Mouse (Mus musculus) liver, embryonic 12.5 days (tissue): ENCODE data around the gene Tfpt. TPM values are rescaled to one million over a fixed set of nuclear protein-coding genes. Genes with fewer than 3 reads are reported as not detected.

Source experiments
- ATAC-seq: fragments of 200-750 bp; cut with Nextera tagmentation; 2 replicates; pipeline ENCODE4 v1.8.0; 2017; ENCODE audit warnings: moderate number of reproducible peaks, mild to moderate bottlenecking, moderate library complexity
- H3K27ac ChIP-seq: fragments of 300-500 bp; sonication (generic); 2 replicates; pipeline ENCODE4 v1.5.1; 2016; ENCODE audit warnings: mild to moderate bottlenecking
- H3K27me3 ChIP-seq: fragments of 300-500 bp; sonication (generic); replicated peaks from 2 replicates; pipeline ENCODE4 v1.6.1; 2016; ENCODE audit warnings: mild to moderate bottlenecking, moderate library complexity
- H3K36me3 ChIP-seq: fragments of 300-500 bp; sonication (generic); 2 replicates; pipeline ENCODE4 v1.6.1; 2016; ENCODE audit warnings: mild to moderate bottlenecking, moderate library complexity
- H3K4me1 ChIP-seq: fragments of 300-500 bp; sonication (generic); 2 replicates; pipeline ENCODE4 v1.6.1; 2016
- H3K4me2 ChIP-seq: fragments of 300-500 bp; sonication (generic); 2 replicates; pipeline ENCODE4 v1.6.1; 2016; ENCODE audit warnings: mild to moderate bottlenecking, moderate library complexity
- H3K4me3 ChIP-seq: fragments of 300-500 bp; sonication (generic); 2 replicates; pipeline ENCODE4 v1.5.1; 2016; ENCODE audit warnings: mild to moderate bottlenecking, moderate library complexity
- H3K9ac ChIP-seq: fragments of 300-500 bp; sonication (generic); 2 replicates; pipeline ENCODE4 v1.6.1; 2016; ENCODE audit warnings: mild to moderate bottlenecking, moderate library complexity
- H3K9me3 ChIP-seq: fragments of 300-500 bp; sonication (generic); replicated peaks from 2 replicates; pipeline ENCODE4 v1.6.1; 2016; ENCODE audit warnings: mild to moderate bottlenecking, moderate library complexity
- WGBS: fragments of 180-500 bp; shearing (Covaris S2); methylation state at CpG from one replicate; pipeline ENCODE4 v1.1.7; 2016; ENCODE audit not compliant: insufficient replicate concordance; 5-methylcytosine and 5-hydroxymethylcytosine counted together
- polyA plus RNA-seq: library from polyadenylated mRNA; unstranded; fragments of >200 nt; fragmentation: Nextera tagmentation; extraction: Ambion mirVana; gene quantifications from 2 replicates; pipeline ENCODE4 v1.2.1, GENCODE M21; 2016

Gene Tfpt
- polyA plus RNA-seq, 1 experiment from 2014 or later, result 17.6 TPM

- no peaks in the 10 kb centered on the region for H3K27me3 ChIP-seq
- whole genome bisulfite sequencing, result 52% methylated on average over 4 of the region's 4 CpGs
- H3K4me3 ChIP-seq, result peak overlapping the region; percentile 97
- ATAC-seq, result no peak
- H3K9ac ChIP-seq, result peak overlapping the region; percentile 99
- peaks cover 50% of the 10 kb centered on the region for H3K4me1 ChIP-seq
- peak overlapping the region; percentile 84 for H3K4me2 ChIP-seq
- peaks cover 57% of the 10 kb centered on the region for H3K36me3 ChIP-seq
- peak overlapping the region; percentile 90; the same call in 1 of the 2 replicates for H3K27ac ChIP-seq
- no peaks in the 10 kb centered on the region for H3K9me3 ChIP-seq
Measured at GRCm38 (mm10) chr7:3646641-3647040, 16.9 kb upstream of the Tfpt start.

GRCm38 (mm10) chr7:3646188-3646587 lies 16.5 kb upstream of the Tfpt start:
- H3K27me3 ChIP-seq, result no peaks in the 10 kb centered on the region
- no peak for ATAC-seq
- peak overlapping the region; percentile 84 for H3K4me2 ChIP-seq
- 12% methylated on average over 9 of the region's 9 CpGs for WGBS
- H3K9ac ChIP-seq, result peak overlapping the region; percentile 99
- peak overlapping the region; percentile 90 for H3K27ac ChIP-seq
- H3K36me3 ChIP-seq, result peaks cover 57% of the 10 kb centered on the region
- peak overlapping the region; percentile 97 for H3K4me3 ChIP-seq
- H3K4me1 ChIP-seq, result peaks cover 50% of the 10 kb centered on the region
- H3K9me3 ChIP-seq, result no peaks in the 10 kb centered on the region

DNA sequence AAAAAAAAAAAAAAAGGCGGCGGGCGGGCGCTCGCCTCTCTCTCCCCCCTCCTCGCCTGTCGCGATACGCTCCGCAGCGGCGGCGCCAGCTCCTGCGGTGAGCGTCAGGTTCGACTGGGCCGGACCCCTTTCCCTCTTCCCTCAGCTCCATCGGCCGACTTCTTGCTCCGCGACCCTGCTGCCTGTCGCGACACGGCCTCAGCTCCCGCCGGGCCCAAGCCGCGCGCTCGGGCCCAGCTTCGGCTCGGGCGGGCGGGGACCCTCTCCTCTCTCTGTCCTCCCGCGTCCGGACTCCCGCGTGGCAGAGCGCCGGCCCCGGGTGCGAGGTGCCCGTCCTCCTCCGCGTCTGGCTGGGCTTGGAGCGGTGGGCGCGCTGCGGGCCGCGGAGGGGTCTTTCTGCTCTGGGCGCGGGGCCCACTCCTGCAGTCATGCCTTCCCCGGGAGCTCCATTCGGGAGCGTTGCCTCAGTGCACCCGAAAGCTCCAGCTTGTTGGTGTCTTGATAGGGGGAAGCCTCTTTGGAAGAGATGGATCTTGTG lies 15.8 kb upstream of the Tfpt start:
- H3K9ac ChIP-seq, result peak overlapping the region; percentile 99
- no peak for ATAC-seq
- under 1% methylated on average over 54 of the region's 58 CpGs for WGBS
- H3K27me3 ChIP-seq, result no peaks in the 10 kb centered on the region
- peak overlapping the region; percentile 97 for H3K4me3 ChIP-seq
- H3K9me3 ChIP-seq, result no peaks in the 10 kb centered on the region
- H3K4me1 ChIP-seq, result peaks cover 50% of the 10 kb centered on the region
- H3K36me3 ChIP-seq, result peaks cover 57% of the 10 kb centered on the region
- peak overlapping the region; percentile 90 for H3K27ac ChIP-seq
- peak overlapping the region; percentile 84 for H3K4me2 ChIP-seq

DNA sequence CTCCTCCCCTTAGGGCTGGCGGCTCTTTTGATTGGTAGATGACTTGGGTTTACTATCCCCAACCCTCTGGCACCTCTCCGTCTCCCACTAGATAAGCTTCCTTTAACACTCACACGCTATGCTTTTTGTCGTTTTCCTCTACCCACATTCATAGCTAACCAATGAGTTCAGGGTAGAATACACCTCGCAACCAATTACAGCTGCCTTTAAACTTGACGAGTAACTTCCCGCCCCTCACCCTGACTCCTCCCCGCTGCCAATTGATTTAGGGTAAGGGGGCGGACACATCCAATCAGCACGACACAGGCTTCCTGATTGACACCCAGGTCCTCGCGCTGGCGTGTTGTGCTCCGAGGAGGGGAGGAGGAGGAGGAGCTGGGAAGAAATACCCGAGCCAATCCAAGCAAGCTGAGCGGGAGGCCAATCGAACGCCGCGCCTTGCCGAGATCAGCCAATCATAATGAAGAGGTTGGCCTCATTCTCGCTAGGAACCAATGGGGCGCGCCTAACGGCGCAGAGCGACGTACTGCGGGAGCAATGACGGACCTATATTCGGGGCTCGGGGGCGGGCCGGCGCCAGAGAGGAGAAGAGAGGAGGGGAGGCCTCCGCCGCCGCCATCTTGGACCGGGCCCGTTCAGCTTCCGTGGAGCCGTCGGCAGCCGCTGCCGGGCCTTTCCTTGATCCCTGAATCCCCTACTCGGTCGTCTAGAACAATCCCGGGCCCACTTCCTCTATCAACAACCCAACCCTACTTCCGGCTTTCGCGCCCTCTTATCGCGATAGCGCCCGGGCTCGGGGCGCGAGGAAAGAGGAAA lies 15.2 kb upstream of the Tfpt start, which contains the start of gene Cnot3:
Gene Cnot3, plus strand, starts transcription at position 597 of the 816 bp plus-strand sequence.
- H3K9ac ChIP-seq, result peak within 1 kb of the TSS; percentile 99
- peaks cover 57% of the 10 kb centered on the region for H3K36me3 ChIP-seq
- WGBS, result under 1% methylated on average over 51 of the region's 58 CpGs
- peaks cover 50% of the 10 kb centered on the region for H3K4me1 ChIP-seq
- peak; percentile 96 for ATAC-seq
- H3K4me2 ChIP-seq, result peak within 1 kb of the TSS; percentile 84
- H3K4me3 ChIP-seq, result peak within 1 kb of the TSS; percentile 97
- H3K9me3 ChIP-seq, result no peaks in the 10 kb centered on the region
- peak within 1 kb of the TSS; percentile 91 for H3K27ac ChIP-seq
- no peaks in the 10 kb centered on the region for H3K27me3 ChIP-seq

DNA sequence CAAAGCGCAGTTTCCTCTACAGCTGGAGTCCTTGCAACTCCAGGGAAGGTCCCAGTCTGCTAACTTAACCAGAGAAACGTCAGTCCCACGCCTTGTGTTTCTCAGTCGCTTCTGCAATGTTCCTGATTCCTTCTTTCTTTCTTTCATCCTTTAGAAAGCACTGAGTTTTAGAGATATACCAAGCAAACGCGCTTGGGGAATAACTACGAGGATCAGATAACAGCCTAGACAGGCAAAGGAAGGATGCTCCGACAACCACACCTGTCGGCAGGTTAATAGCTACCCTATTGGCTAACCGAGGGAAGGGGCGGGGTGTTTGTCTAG lies 14.6 kb upstream of the Tfpt start:
- Histone ChIP-seq H3K4me2 (peak overlapping the region; percentile 76), H3K27me3 (no peaks in the 10 kb centered on the region), H3K9me3 (no peaks in the 10 kb centered on the region), H3K9ac (peak overlapping the region; percentile 42; the same call in 1 of the 2 replicates), H3K27ac (peak overlapping the region; percentile 91), H3K36me3 (peaks cover 59% of the 10 kb centered on the region), H3K4me3 (peak overlapping the region; percentile 97), H3K4me1 (peaks cover 47% of the 10 kb centered on the region)
- ATAC-seq, result no peak
- 2% methylated on average over 11 of the region's 11 CpGs for WGBS

DNA sequence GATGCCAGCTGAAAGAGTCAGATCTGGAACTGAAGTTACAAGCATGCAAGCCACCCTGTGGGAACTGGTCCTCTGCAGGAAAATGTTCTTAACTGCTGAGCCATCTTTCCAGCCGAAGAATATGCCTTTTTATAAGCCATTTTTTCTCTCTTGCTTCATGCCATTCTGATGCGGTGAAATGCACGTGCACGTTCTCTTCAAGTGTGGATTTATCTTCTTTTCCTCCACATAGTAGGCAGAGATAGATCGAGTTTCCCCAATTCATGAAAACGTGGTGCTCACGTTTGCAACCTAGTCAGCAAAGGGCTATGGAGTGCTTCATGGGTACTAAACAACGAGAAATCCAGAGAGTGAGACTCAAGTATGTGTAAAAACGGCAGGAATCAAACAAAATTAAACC lies 14.1 kb upstream of the Tfpt start:
- peak overlapping the region; percentile 97 for H3K4me3 ChIP-seq
- H3K4me2 ChIP-seq, result peak overlapping the region; percentile 76
- H3K27me3 ChIP-seq, result no peaks in the 10 kb centered on the region
- no peak for ATAC-seq
- H3K4me1 ChIP-seq, result peaks cover 43% of the 10 kb centered on the region
- peak overlapping the region; percentile 91 for H3K27ac ChIP-seq
- no peaks in the 10 kb centered on the region for H3K9me3 ChIP-seq
- peaks cover 60% of the 10 kb centered on the region for H3K36me3 ChIP-seq
- H3K9ac ChIP-seq, result no peak overlapping the region
- WGBS, result 12% methylated on average over 9 of the region's 9 CpGs

DNA sequence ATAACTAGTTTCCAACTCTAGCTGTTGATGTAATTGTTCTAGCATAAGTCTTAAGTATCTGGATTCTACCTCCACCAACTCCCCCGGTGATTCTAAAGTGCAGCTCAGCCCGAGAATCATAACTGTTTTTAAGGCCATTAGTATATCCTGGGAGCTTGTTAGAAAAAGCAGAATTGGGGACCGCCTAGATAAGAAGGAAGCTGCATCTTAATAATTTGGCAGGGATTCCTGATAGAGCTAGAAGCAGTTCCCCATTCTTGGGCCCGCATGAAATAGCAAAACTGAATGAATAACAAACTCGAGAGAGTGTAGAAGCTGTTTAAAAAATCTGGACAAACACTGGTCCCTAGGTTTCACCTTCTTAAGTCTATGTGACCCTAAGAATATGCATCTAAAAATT lies 13.7 kb upstream of the Tfpt start:
- ATAC-seq, result no peak
- H3K4me2 ChIP-seq, result peak overlapping the region; percentile 76

GRCm38 (mm10) chr7:3630478-3630815 lies 718 bp upstream of the Tfpt start:
- no peak for ATAC-seq
- peaks cover 74% of the 10 kb centered on the region for H3K36me3 ChIP-seq
- H3K9ac ChIP-seq, result peak overlapping the region; percentile 79
- peaks cover 26% of the 10 kb centered on the region for H3K4me1 ChIP-seq
- H3K27me3 ChIP-seq, result no peaks in the 10 kb centered on the region
- no peaks in the 10 kb centered on the region for H3K9me3 ChIP-seq
- peak overlapping the region; percentile 95 for H3K4me2 ChIP-seq
- H3K4me3 ChIP-seq, result peak overlapping the region; percentile 73
- peak overlapping the region; percentile 84; the same call in 1 of the 2 replicates for H3K27ac ChIP-seq
- 37% methylated on average over 3 of the region's 3 CpGs for WGBS

More for the DNA sequence above, 13.7 kb upstream of the Tfpt start:
- H3K36me3 ChIP-seq, result peaks cover 60% of the 10 kb centered on the region
- H3K27me3 ChIP-seq, result no peaks in the 10 kb centered on the region
- H3K4me1 ChIP-seq, result peaks cover 38% of the 10 kb centered on the region
- 38% methylated on average over 5 of the region's 5 CpGs for WGBS
- H3K9me3 ChIP-seq, result no peaks in the 10 kb centered on the region
- no peak overlapping the region for H3K27ac ChIP-seq
- H3K9ac ChIP-seq, result no peak overlapping the region
- no peak overlapping the region for H3K4me3 ChIP-seq

- Histone ChIP-seq H3K4me3 (peak overlapping the region; percentile 73), H3K4me2 (peak overlapping the region; percentile 95), H3K27me3 (no peaks in the 10 kb centered on the region), H3K27ac (peak overlapping the region; percentile 84), H3K9me3 (no peaks in the 10 kb centered on the region), H3K36me3 (peaks cover 74% of the 10 kb centered on the region), H3K9ac (peak overlapping the region; percentile 79), H3K4me1 (peaks cover 26% of the 10 kb centered on the region)
- ATAC-seq, result peak; percentile 27
- 36% methylated on average over 4 of the region's 4 CpGs for WGBS
Measured at GRCm38 (mm10) chr7:3629030-3629429, 699 bp downstream of the Tfpt start.

- H3K4me3 ChIP-seq, result peak within 1 kb of the TSS; percentile 82
- peak within 1 kb of the TSS; percentile 79 for H3K27ac ChIP-seq
- H3K36me3 ChIP-seq, result peaks cover 38% of the 10 kb centered on the region
- H3K9me3 ChIP-seq, result no peaks in the 10 kb centered on the region
- H3K4me1 ChIP-seq, result peaks cover 29% of the 10 kb centered on the region
- peak; percentile 94 for ATAC-seq
- peak within 1 kb of the TSS; percentile 86 for H3K4me2 ChIP-seq
- under 1% methylated on average over 32 of the region's 32 CpGs for WGBS
- peak within 1 kb of the TSS; percentile 79 for H3K9ac ChIP-seq
- peaks cover 6% of the 10 kb centered on the region; the same call in 1 of the 2 replicates for H3K27me3 ChIP-seq
Measured at GRCm38 (mm10) chr7:3617242-3617995, 12.3 kb downstream of the Tfpt start, which contains the start of gene Ndufa3. Gene Ndufa3, plus strand, starts transcription at chr7:3617373.

GRCm38 (mm10) chr7:3616389-3617241 lies 13.1 kb downstream of the Tfpt start:
- Histone ChIP-seq H3K9ac (no peak overlapping the region), H3K27ac (no peak overlapping the region), H3K4me3 (peak overlapping the region; percentile 82), H3K4me2 (peak overlapping the region; percentile 86), H3K36me3 (peaks cover 30% of the 10 kb centered on the region), H3K27me3 (peaks cover 6% of the 10 kb centered on the region; the same call in 1 of the 2 replicates), H3K4me1 (peaks cover 29% of the 10 kb centered on the region), H3K9me3 (no peaks in the 10 kb centered on the region)
- WGBS, result 29% methylated on average over 6 of the region's 6 CpGs
- peak; percentile 18 for ATAC-seq
